Mouse (Mus musculus) forebrain, embryonic 15.5 days (tissue): Measurements from ENCODE around the gene Il4ra. TPM values are rescaled to one million over a fixed set of nuclear protein-coding genes. Genes with fewer than 3 reads are reported as not detected.

ENCODE experiments used
- ATAC-seq: fragments of 200-750 bp; cut with Nextera tagmentation; replicated peaks from 2 replicates; pipeline ENCODE4 v1.8.0; 2017; ENCODE audit warnings: mild to moderate bottlenecking, moderate TSS enrichment, moderate library complexity
- H3K27ac ChIP-seq: fragments of 300-500 bp; sonication (generic); replicated peaks from 2 replicates; pipeline ENCODE4 v1.5.1; 2015; ENCODE audit warnings: mild to moderate bottlenecking, inconsistent platforms
- H3K27me3 ChIP-seq: fragments of 300-500 bp; sonication (generic); 2 replicates; pipeline ENCODE4 v1.6.1; 2015; ENCODE audit warnings: inconsistent platforms
- H3K36me3 ChIP-seq: fragments of 300-500 bp; sonication (generic); 2 replicates; pipeline ENCODE4 v1.6.1; 2015; ENCODE audit warnings: mild to moderate bottlenecking, inconsistent platforms
- H3K4me1 ChIP-seq: fragments of 300-500 bp; sonication (generic); 2 replicates; pipeline ENCODE4 v1.6.1; 2015; ENCODE audit warnings: inconsistent platforms
- H3K4me2 ChIP-seq: fragments of 300-500 bp; sonication (generic); replicated peaks from 2 replicates; pipeline ENCODE4 v1.6.1; 2015; ENCODE audit warnings: mild to moderate bottlenecking, inconsistent platforms
- H3K4me3 ChIP-seq: fragments of 300-500 bp; sonication (generic); 2 replicates; pipeline ENCODE4 v1.5.1; 2015; ENCODE audit warnings: mild to moderate bottlenecking, inconsistent platforms
- H3K9ac ChIP-seq: fragments of 300-500 bp; sonication (generic); replicated peaks from 2 replicates; pipeline ENCODE4 v1.6.1; 2015; ENCODE audit warnings: mild to moderate bottlenecking, inconsistent platforms
- H3K9me3 ChIP-seq: fragments of 300-500 bp; sonication (generic); 2 replicates; pipeline ENCODE4 v1.6.1; 2016; ENCODE audit warnings: inconsistent platforms
- WGBS: fragments of 180-500 bp; shearing (Covaris S2); methylation state at CpG from one replicate; pipeline ENCODE4 v1.1.7; 2015; ENCODE audit warnings: mixed read lengths; 5-methylcytosine and 5-hydroxymethylcytosine counted together
- polyA plus RNA-seq: library from polyadenylated mRNA; unstranded; fragments of >200 nt; fragmentation: Nextera tagmentation; extraction: Ambion mirVana; gene quantifications from 2 replicates; pipeline ENCODE4 v1.2.1, GENCODE M21; 2015

Gene Il4ra
- polyA plus RNA-seq, 1 experiment from 2014 or later = 2.2 TPM

DNA sequence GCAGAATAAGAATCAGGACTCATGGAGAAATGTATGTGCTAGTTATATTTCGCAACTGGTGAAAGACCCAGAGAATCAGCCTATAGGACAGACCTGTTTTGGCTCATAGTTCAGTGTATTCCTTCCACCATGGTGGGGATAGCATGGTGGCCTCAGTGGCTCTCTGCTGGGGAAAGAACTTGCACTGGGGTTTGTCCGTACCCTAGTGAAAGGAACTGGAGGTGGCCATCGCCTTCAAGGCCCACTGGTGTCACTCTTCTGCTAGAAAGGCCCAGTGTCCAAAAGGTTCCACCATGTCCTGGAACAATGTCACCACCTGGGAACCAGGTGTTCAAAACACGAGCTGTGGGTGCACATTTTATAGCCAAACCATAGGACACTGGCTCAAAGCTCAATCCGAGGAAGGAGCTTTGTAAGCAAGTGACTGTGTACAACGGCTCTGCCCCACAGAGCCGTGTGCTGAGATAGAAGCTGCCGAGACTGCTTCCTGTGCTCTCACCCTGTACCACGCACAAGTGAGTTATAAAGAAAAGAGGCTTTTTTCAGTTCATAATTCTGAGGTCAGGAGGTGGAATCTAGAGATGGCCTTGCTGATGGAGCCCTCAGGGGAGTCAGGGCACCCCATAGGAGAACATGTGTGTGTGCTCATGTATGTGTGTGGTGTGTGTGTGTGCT, 27.8 kb downstream of the Il4ra start:
- H3K27ac ChIP-seq = no peak overlapping the region
- H3K9me3 ChIP-seq = no peaks in the 10 kb centered on the region
- no peak overlapping the region for H3K4me2 ChIP-seq
- 87% methylated on average over 9 of the region's 9 CpGs for WGBS
- no peaks in the 10 kb centered on the region for H3K27me3 ChIP-seq
- ATAC-seq = no peak
- no peak overlapping the region for H3K9ac ChIP-seq
- H3K4me1 ChIP-seq = peaks cover 13% of the 10 kb centered on the region
- no peaks in the 10 kb centered on the region for H3K36me3 ChIP-seq
- H3K4me3 ChIP-seq = no peak overlapping the region

- 91% methylated on average over 1 of the region's 1 CpGs for WGBS
- H3K9ac ChIP-seq = no peak overlapping the region
- H3K4me2 ChIP-seq = no peak overlapping the region
- no peaks in the 10 kb centered on the region for H3K9me3 ChIP-seq
- H3K27me3 ChIP-seq = no peaks in the 10 kb centered on the region
- H3K4me1 ChIP-seq = peaks cover 13% of the 10 kb centered on the region
- no peak for ATAC-seq
- no peaks in the 10 kb centered on the region for H3K36me3 ChIP-seq
- no peak overlapping the region for H3K4me3 ChIP-seq
- H3K27ac ChIP-seq = no peak overlapping the region
These were observed 28.3 kb downstream of the Il4ra start for GRCm38 (mm10) chr7:125580220-125580549.

DNA sequence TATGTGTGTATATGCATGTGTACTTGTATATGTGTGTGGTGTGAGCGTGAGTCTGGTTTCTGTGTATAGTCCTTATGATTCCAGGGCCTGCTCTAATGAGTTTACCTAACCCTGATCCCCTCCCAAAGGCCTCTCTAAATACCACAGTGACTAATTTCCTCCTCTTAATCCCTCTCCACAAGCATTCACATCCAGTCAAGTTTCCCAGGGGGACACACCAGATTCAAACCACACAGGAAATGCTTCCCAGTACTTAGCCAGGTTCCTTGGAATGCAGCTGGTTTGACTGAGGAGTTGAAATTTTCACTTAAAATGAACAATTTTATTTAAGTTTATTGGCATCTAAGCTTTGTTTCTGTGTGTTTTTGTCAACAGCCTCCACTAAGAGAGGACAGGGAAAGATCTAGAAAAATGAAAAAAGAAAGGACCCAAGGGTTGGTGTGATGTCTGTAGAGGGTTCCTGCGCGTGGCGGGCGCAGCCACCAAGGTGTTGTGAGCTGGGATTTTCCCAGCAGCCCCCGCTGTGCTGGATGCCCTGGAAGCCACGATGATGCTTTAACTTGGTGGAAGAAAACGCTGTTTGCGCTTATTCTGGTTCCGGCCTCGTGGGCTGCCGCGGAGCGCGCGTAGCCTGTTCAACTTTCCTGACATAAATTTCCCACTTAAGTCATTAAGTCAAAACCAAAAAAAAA, 28.9 kb downstream of the Il4ra start:
- peak overlapping the region; percentile 48 for H3K9ac ChIP-seq
- H3K4me1 ChIP-seq = peaks cover 13% of the 10 kb centered on the region
- H3K9me3 ChIP-seq = no peaks in the 10 kb centered on the region
- WGBS = 3% methylated on average over 16 of the region's 16 CpGs
- peak overlapping the region; percentile 42 for H3K4me3 ChIP-seq
- H3K27ac ChIP-seq = no peak overlapping the region
- peak overlapping the region; percentile 93 for H3K4me2 ChIP-seq
- no peaks in the 10 kb centered on the region for H3K27me3 ChIP-seq
- ATAC-seq = no peak
- no peaks in the 10 kb centered on the region for H3K36me3 ChIP-seq

- Histone ChIP-seq H3K9ac (peak overlapping the region; percentile 48), H3K4me3 (peak overlapping the region; percentile 42), H3K27ac (no peak overlapping the region), H3K27me3 (no peaks in the 10 kb centered on the region), H3K36me3 (no peaks in the 10 kb centered on the region), H3K4me2 (peak overlapping the region; percentile 93), H3K4me1 (peaks cover 13% of the 10 kb centered on the region), H3K9me3 (no peaks in the 10 kb centered on the region)
- peak; percentile 85 for ATAC-seq
- WGBS = 2% methylated on average over 21 of the region's 21 CpGs
These were observed 29.4 kb downstream of the Il4ra start for GRCm38 (mm10) chr7:125581317-125581672.

- Histone ChIP-seq H3K27me3 (no peaks in the 10 kb centered on the region), H3K9ac (no peak overlapping the region), H3K4me1 (peaks cover 6% of the 10 kb centered on the region), H3K9me3 (no peaks in the 10 kb centered on the region), H3K4me3 (no peak overlapping the region), H3K27ac (no peak overlapping the region), H3K4me2 (no peak overlapping the region), H3K36me3 (no peaks in the 10 kb centered on the region)
- 77% methylated on average over 6 of the region's 6 CpGs for WGBS
- ATAC-seq = no peak
These were observed 31.5 kb downstream of the Il4ra start for GRCm38 (mm10) chr7:125583325-125584004.

DNA sequence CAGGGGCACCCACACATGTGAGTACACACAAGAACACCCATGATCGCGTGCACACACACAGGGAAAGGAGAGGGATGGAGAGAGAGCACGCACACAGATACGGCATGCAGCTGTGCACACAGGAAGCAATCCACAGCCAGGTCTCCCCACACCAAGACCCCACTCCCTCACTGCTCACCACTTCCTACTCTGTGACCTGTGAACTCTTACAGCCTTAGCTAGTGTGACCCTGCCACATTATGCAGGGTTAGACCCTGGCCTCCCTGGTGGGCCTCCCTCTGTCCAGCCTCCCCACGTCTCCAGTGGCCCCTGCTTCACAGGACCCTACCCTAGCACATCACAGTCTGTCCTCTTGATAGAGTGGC, 32.1 kb downstream of the Il4ra start:
- WGBS = 95% methylated on average over 5 of the region's 5 CpGs
- Histone ChIP-seq H3K27me3 (no peaks in the 10 kb centered on the region), H3K9me3 (no peaks in the 10 kb centered on the region), H3K27ac (no peak overlapping the region), H3K4me1 (peaks cover 6% of the 10 kb centered on the region), H3K9ac (no peak overlapping the region), H3K4me3 (no peak overlapping the region), H3K36me3 (no peaks in the 10 kb centered on the region), H3K4me2 (no peak overlapping the region)
- no peak for ATAC-seq

GRCm38 (mm10) chr7:125586355-125586754, 34.4 kb downstream of the Il4ra start:
- Histone ChIP-seq H3K9me3 (no peaks in the 10 kb centered on the region), H3K27me3 (no peaks in the 10 kb centered on the region), H3K27ac (no peak overlapping the region), H3K4me1 (no peaks in the 10 kb centered on the region), H3K4me2 (no peak overlapping the region), H3K36me3 (no peaks in the 10 kb centered on the region), H3K9ac (no peak overlapping the region), H3K4me3 (no peak overlapping the region)
- no peak for ATAC-seq
- WGBS = 97% methylated on average over 23 of the region's 23 CpGs

- Histone ChIP-seq H3K4me1 (no peaks in the 10 kb centered on the region), H3K9me3 (no peaks in the 10 kb centered on the region), H3K4me3 (no peak overlapping the region), H3K4me2 (no peak overlapping the region), H3K27me3 (no peaks in the 10 kb centered on the region), H3K36me3 (no peaks in the 10 kb centered on the region), H3K27ac (no peak overlapping the region), H3K9ac (no peak overlapping the region)
- WGBS = 87% methylated on average over 4 of the region's 4 CpGs
- ATAC-seq = no peak
These were observed 36.8 kb downstream of the Il4ra start for GRCm38 (mm10) chr7:125588721-125589120.

- H3K27me3 ChIP-seq = no peaks in the 10 kb centered on the region
- 91% methylated on average over 7 of the region's 7 CpGs for WGBS
- no peak for ATAC-seq
- H3K9me3 ChIP-seq = no peaks in the 10 kb centered on the region
- no peaks in the 10 kb centered on the region for H3K36me3 ChIP-seq
- H3K4me2 ChIP-seq = no peak overlapping the region
- no peaks in the 10 kb centered on the region for H3K4me1 ChIP-seq
- H3K4me3 ChIP-seq = no peak overlapping the region
- no peak overlapping the region for H3K9ac ChIP-seq
- H3K27ac ChIP-seq = no peak overlapping the region
These were observed 38.0 kb downstream of the Il4ra start for GRCm38 (mm10) chr7:125589896-125590295.

DNA sequence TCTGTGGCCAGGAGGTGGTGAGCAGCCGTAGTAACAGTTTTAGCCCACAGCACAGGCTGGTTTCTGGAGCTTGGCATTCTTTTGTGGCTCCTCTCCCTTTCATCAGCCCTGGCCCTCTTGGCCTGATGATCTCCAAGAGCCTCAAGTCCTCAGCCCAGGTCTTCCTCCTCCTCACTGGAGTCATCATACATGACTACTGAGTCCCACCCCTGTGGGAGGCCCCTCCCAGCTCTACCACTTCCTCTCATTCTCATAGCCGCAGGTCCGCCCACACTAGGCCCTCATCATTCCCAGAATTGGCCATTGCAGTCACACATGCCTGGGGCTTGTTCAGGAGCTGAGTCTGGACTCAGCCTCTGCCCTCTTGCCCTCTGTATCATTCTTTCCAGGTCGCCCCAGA, 41.9 kb downstream of the Il4ra start:
- Histone ChIP-seq H3K27me3 (no peaks in the 10 kb centered on the region), H3K4me3 (no peak overlapping the region), H3K4me2 (no peak overlapping the region), H3K36me3 (no peaks in the 10 kb centered on the region), H3K4me1 (no peaks in the 10 kb centered on the region), H3K9me3 (no peaks in the 10 kb centered on the region), H3K9ac (no peak overlapping the region), H3K27ac (no peak overlapping the region)
- ATAC-seq = no peak
- 96% methylated on average over 4 of the region's 4 CpGs for WGBS

- WGBS = 55% methylated on average over 3 of the region's 3 CpGs
These were observed 44.5 kb downstream of the Il4ra start for GRCm38 (mm10) chr7:125596406-125596805.

GRCm38 (mm10) chr7:125597083-125597482, 45.2 kb downstream of the Il4ra start:
- no peaks in the 10 kb centered on the region for H3K4me1 ChIP-seq
- no peak overlapping the region for H3K4me2 ChIP-seq
- H3K9ac ChIP-seq = no peak overlapping the region
- 89% methylated on average over 9 of the region's 9 CpGs for WGBS
- no peaks in the 10 kb centered on the region for H3K36me3 ChIP-seq
- ATAC-seq = no peak
- H3K27me3 ChIP-seq = no peaks in the 10 kb centered on the region
- no peak overlapping the region for H3K4me3 ChIP-seq
- H3K9me3 ChIP-seq = no peaks in the 10 kb centered on the region
- no peak overlapping the region for H3K27ac ChIP-seq

More at GRCm38 (mm10) chr7:125596406-125596805, 44.5 kb downstream of the Il4ra start:
- H3K36me3 ChIP-seq = no peaks in the 10 kb centered on the region
- H3K27ac ChIP-seq = no peak overlapping the region
- no peak overlapping the region for H3K4me3 ChIP-seq
- no peak overlapping the region for H3K4me2 ChIP-seq
- no peaks in the 10 kb centered on the region for H3K27me3 ChIP-seq
- no peaks in the 10 kb centered on the region for H3K4me1 ChIP-seq
- ATAC-seq = no peak
- no peaks in the 10 kb centered on the region for H3K9me3 ChIP-seq
- H3K9ac ChIP-seq = no peak overlapping the region
